Mouse (Mus musculus): ENCODE data around the gene 0610010F05Rik.

- TF ChIP-seq CTCF (IDR thresholded peaks at IDR 0.05; ENCODE audit: low read depth, low read length), result no peak
- TF ChIP-seq GATA1 (IDR thresholded peaks at IDR 0.05; ENCODE audit: borderline replicate concordance, low read length), result no peak
- no peak for TF ChIP-seq POLR2AphosphoS5 (IDR thresholded peaks at IDR 0.05; ENCODE audit: insufficient replicate concordance, low read depth, low read length)
Observed at GRCm38 (mm10) chr11:23672256-23672749, 38.9 kb upstream of the 0610010F05Rik start.
